Mouse (Mus musculus) thymus, adult 2 months (tissue): ENCODE measurements around the gene Bmpr2.

Source experiments
- CTCF ChIP-seq: fragments of 200-500 bp; IDR thresholded peaks from 2 replicates; pipeline ENCODE4 v1.5.1; 2012; ENCODE audit warnings: mild to moderate bottlenecking, control low read depth, low read length, moderate library complexity, borderline replicate concordance; ENCODE audit not compliant: control insufficient read depth, poor library complexity, insufficient read depth; ENCODE audit errors: extremely low read depth
- POLR2A ChIP-seq: fragments of 200-500 bp; IDR thresholded peaks from 2 replicates; pipeline ENCODE4 v1.6.1; 2012; ENCODE audit warnings: mild to moderate bottlenecking, low read length, control low read depth, moderate library complexity; ENCODE audit not compliant: control insufficient read depth, poor library complexity, insufficient read depth; ENCODE audit errors: extremely low read depth

DNA sequence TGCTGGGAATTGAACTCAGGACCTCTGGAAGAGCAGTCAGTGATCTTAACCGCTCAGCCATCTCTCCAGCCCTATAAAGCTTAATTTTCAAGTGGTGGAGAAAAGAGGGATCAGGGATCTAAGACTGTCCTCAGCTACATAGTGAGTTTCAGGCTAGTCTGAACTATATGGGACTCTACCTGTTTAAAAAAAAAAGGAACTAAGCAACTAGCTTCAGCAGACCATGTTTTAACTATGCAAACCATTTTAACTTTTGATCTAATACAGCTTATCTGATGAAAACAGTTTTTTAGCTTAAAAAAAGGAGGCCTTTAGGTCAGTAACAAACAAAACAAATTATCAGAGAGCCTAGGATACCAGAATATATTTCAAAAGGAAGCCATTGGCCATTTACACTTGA, 147.7 kb downstream of the Bmpr2 start:
- no peak for TF ChIP-seq CTCF
- no peak for TF ChIP-seq POLR2A
